Mouse (Mus musculus) lung, postnatal 25 days (tissue): Measurements from ENCODE around the gene Dnajc6.

Experiments used
- DNase-seq: peaks from one replicate; pipeline ENCODE4 v3.0.0; 2022; ENCODE audit warnings: low spot score

Gene Dnajc6

DNA sequence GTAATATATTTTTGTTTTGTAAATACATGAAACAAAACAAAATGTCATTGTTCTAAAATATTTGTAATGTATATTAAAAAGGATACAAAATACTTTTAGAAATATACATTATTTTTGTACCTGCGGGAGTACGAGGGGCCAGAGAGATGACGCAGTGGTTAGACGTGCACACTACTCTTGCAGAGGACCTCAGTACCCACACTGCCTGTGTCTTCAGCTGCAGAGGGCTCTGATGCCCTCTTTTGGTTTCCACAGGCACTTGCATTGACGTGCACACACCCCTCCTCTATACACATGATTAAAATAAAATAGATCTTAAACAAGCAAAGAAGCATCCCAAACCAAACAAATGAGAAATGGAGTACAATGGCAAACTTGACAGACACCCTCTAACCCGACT, 146.3 kb downstream of the Dnajc6 start:
- DNase-seq: no peak

DNA sequence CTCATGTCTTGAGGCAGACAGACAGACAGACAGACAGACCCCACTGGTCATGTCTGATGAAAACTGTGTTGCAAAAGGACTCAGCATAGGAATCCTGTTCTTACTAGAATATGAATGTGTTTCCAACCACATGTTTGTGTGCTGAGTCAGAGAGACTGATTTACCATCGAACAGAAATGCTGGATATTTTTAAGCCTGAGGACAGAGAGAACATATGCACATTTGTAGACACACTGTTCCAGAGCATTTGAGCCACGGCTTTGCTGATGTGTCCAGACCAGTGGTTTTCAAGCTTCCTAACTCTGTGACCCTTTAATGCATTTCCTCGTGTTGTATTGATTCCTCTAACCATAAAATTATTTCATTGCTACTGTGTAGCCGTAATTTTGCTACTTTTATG, 146.8 kb downstream of the Dnajc6 start:
- DNase-seq: no peak

DNA sequence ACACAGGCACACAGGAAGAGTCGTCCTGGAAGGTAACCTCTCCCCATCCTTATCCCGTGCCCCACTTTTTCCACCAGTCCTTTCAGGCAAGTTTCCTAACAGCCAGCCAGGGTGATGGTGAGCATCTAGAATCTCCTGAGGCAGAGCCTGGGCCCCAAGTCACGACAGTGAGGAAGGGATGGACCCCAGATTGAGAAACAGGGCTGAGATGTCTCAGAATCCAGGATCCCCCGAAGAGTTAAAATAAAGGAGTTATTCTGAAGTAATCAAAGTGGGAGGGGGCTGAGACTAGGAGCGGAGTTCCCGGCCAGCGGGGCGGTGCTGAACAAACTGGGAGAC, 150.4 kb downstream of the Dnajc6 start:
- no peak for DNase-seq

DNA sequence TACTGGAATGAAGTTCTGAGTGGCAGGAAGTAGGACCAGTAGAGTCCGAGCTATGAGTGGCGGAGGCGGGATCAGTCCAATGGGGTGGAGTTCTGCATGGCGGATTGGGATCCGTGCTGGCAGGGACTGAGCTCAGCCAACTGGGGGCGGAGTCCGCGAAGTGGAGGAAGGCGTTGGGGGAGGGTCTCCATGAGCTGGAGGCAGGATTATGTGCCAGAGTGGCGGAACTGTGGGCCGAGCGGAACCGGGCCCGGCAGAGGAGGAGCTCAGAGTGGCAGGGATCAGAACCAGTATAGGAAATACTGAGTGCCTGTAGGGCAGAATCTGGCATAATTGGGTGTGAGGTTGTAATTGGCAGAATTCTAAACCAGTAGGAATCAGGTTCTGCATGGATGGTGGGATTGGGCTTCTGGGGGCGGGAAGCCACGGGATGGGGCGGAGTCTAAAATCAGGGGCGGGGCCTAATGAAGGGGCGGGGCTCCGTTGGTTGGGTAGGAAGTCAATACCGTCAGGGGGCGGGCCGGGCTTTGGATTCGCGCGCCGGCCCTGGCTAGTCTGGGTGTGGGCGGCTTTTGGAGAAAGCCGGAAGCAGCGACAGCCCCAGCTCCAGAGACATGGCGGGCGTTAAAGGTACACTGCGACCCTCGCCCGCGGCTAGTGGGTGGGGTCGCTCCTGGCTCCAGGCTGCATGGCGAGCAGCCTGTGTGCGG, 150.9 kb downstream of the Dnajc6 start, which contains the start of gene Leprot:
Gene Leprot (plus strand): TSS at position 523 of the 710 bp plus-strand sequence.
- DNase-seq: peak; percentile 100

DNA sequence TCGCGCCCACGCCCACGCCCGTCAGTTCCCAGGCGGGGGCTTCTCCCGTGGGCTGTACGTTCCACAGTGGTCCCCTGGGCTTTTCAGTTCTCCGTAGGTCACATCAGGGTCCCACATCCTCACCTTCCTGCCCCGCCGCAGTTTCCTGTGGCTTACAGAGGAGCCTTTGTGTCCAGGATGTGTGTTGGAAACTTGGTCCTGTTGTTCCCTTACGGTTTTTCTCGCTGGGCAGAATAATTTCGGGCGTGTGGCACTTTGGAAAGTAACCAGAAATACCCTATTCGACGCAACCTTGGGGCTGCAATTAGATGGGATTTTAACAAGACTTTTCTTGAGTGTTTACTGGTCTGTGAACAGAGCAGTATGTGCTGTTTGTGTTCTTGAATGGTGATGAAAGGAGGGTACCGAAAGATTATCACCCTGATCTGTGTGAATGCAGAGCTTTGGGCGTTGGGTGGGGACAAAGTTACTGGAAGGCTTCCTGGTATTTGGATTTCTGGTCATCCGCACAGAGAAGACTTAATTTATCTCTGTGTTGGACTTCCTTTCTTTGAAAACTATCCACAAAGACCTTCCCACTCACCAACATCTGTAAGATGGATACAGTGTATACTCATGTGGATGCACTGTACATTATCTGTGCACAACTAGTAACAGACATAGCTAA, 151.7 kb downstream of the Dnajc6 start:
- peak; percentile 44 for DNase-seq

DNA sequence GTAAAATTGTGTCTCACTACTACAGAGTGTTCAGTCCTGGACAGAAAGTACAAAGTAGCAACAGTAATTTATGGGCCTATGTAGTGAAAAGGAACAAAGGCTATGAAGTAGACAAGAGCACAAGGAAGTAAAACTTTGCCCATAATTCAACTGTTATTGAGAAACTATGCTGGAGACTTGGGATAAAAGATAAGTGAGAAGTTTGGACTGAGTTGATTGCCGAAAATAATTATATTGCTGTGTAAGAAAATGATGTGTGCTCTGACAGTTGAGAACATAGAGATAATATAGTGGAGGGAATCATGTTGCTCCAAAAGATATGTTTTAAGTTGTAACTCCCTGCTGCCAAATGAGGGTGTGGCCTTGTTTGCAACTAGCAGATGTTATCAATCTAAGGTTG, 152.3 kb downstream of the Dnajc6 start:
- no peak for DNase-seq

DNA sequence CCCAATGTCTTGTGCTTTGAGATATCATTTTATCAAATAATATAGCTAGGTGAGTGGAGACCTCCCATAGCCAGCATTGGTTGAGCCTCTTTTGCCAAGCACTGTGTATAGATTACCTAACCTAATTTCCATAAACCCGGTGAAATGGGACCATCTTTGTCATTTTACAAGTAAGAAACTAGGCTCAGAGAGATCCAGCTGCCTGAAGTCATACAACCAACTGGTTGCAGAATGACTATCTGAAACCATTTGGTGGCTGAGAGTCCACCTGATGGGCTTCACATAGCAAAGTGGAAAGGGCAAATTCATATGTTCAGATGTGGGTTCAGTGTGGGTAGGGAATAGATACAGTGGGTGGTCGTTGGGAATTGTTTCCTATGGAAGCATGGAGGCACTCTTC, 154.5 kb downstream of the Dnajc6 start:
- no peak for DNase-seq

DNA sequence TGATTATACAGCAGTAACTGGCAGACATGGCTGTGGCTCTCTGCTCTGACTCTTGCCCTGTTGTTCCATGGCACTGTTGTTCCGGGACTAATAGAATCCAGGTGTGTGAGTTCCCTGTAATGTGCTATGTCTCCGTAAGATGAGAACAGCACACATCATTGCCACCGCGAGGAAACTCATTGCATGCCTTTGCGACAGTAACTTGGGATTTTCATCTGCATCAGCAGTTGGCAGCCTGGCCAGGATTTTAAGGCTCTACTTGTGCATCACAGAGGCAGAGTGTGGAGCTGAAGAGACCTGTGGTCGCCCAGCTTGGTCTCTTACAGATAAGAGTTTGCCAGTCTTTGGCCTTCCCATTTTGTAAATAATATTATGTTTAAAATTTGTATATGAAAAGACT, 157.8 kb downstream of the Dnajc6 start:
- DNase-seq: no peak

DNA sequence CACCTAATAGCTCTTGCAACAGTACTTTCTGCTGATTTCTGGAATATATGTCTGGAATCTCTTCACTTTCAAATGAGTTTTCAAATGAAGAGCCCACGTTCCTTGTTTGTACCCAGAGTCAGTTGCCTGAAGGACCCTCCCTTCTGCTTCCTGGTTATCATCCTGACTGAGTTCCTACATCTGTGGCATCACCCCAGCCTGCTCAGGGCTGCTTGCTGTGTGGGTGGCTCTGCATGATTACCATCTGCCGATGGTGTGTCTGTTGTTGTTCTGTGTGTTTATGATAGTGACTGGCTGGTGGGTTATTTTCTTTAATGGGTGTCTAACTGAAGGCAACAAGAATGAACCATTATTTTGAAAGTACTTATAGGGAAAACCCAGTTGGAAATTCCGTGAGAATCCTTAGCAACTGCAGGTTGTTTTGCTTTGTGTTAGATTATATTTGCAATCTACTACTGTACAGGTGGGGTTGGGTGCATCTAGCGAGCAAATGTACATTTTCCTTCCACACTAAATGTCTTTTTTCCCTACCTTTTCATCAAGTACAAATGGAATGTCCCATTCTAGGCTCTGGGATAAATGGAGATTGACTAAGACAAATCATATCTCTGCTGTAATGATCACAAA, 158.5 kb downstream of the Dnajc6 start:
- DNase-seq: no peak

DNA sequence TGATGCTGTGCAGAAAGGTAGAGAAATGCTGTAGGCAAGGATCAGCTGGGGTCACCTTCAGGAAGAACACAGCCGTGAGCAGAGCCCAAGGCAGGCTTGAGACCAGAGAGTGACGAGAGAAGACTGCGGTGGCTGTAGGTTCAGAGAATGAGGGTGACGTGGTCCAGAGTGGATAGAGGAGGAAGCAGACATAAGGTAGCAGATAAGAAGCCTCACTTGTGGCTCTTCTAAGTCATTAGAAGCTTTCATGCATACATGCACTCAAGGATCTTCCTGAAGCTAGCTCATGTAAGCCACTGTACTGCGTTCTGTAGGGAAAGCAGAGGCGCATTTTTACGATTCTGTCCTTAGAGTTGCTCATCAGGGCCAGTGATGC, 159.0 kb downstream of the Dnajc6 start:
- no peak for DNase-seq

DNA sequence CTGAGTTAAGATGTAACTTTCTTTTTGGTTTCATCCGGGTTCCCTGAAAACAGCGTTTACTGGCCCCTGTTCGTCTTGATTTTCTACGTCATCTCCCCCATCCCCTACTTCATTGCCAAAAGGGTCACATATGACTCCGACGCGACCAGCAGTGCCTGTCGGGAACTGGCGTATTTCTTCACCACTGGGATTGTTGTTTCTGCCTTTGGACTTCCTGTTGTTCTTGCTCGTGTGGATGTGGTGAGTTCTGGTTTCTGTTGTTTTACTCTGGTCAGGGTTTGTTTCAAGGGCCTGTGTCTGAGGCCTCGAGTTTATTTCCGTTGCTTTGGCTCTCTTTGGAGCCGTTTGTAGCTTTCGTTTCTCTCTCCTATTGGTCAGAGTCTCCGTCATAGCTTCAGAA, 159.6 kb downstream of the Dnajc6 start:
- peak; percentile 46 for DNase-seq

DNA sequence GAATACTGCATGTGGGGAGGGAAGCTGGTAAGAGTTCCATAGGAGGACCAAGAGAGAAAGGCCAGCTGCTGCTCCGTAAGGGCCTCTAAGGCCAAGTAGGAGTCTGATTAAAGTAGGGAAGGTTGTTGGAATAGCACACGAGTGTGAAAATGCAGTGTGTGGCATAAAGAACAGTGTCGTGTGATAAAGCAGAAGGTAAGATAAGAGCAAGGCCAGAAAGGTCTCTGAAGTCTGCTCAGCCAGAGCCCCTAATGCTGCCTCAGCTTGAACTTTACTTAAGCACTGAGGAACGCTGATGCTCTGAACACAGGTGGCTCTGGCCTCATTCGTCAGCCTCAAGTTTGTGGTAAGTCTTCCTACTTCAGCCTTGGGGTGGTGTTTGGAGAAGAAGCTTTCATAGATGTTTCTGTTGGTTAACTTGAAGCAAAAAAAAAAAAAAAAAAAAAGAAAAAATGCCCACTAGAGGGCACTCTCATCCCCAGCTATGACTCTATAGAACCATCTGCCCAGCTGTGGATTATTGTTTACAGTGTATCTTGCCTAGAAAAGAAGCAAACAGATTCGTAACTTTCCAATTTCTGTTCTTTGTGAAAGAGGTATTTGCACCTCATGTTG, 160.6 kb downstream of the Dnajc6 start:
- DNase-seq: no peak

DNA sequence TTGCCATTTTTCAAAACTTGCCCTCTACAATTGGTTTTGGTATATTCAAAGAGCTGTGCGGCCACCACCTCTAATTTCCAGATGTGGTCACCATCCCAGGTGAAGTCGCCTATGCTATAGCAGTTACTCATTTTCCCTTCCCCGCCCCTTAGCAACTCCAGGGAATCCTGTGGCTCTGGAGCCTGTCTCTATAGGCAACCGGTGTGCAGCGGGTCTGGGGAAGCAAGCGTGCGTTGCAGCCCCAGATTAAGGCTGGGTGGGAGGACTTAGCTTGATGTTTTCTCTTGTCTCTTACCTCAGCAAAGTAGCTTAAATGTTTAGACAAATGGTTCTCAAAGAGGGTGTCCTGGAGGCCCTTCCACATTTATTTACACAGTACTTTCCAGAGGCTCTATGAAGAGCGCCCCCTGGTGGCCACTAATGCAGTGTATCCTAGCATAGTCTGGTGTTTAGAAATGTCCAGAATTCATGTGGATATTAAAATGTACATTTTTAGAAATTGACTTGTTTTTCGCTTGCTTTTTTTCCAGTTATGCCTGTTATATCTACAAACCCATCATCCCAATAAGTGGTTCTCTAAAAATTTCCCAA, 167.8 kb downstream of the Dnajc6 start:
- DNase-seq: peak; percentile 37

DNA sequence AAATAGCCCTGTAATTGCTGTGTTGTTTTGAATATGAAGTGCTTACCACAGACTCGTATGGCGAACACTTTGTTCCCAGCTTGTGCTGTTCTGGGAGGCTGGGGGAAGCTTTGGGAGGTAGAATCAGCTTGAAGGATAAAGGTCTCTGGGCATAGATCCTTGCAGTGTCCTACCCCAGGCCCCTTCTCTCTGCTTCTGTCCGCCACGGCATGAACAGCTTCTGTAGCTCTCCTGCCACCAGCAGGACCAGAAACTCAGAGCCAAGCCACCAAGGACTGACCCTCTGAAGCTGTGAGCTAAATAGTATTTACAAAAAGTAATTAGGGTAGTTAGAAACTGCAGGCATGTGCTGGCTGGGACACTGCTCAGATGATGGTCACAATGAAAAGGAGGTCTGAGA, 168.3 kb downstream of the Dnajc6 start:
- no peak for DNase-seq

DNA sequence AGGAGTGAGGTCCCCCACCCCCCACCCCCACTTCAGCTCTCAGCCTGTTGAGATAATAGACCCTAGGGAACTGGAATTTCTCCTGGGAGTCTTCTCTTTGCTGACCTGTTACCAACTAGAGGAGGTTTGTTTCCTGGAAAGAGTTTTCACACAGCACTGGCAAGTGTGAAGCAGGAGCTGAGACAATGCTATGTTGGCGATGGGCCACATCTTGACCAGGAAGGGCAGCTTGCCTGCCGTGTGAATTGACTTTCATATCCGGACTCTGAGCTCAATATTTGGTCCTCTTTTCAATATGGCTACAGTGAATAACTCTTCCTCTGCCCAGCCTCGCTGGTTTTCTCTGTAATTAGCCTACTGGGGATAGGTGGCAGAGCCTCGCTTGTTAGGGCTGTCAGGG, 172.7 kb downstream of the Dnajc6 start:
- DNase-seq: no peak

DNA sequence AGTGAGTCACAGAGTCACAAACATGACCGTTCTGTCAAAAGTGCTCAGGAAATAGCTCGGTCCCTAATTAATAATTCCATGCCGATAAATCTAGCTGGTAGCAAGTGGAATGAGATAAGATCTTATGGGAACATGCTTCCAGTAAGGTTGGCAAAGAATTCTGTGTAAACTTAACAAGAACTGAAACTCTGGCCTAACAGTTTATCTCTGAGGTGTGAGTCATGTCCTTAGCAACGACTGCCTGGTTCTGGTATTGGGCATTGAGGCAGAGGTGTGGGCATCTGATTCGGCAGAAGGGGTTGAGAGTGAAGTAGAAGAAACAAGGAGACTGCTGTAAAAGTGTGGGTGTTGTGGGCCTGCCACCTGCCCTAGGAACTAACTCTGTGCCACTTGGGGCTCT, 173.4 kb downstream of the Dnajc6 start:
- no peak for DNase-seq

DNA sequence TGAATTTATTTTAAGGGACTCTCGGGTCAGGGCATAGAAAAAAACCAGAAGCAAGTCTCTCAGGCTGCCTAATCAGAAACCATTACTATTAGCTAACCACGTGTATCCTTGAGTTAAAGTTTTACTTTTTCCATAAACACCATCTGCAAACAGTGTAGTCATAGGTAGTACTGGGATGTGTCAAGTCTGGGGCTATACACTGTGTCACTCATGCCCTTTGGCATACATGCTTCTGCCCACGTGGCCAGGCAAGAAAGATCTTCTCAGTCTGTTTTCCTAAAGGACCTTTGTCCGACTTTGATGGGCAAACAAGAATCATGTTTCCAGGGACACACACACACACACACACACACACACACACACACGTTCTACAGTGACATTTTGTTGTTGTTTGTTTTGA, 178.3 kb downstream of the Dnajc6 start:
- DNase-seq: no peak

DNA sequence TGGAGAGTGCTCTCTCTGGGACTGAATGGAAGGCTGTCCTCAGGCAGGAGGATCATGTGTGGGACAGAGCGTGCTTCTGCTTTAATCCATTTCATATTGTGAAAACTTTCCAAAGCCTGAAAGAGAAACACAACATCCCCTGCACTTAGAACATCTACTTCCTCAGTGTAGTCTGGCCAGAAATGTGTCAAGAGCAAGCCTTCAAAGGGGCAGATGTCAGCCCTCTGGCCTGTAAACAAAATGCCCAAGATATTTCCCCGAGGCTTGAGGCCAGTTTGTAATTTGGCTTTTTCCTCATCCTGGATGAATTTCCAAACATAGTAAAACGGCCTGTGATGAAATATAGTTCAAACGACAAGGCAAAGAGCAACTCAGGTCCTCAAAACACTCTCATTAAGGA, 179.3 kb downstream of the Dnajc6 start:
- DNase-seq: peak; percentile 79

DNA sequence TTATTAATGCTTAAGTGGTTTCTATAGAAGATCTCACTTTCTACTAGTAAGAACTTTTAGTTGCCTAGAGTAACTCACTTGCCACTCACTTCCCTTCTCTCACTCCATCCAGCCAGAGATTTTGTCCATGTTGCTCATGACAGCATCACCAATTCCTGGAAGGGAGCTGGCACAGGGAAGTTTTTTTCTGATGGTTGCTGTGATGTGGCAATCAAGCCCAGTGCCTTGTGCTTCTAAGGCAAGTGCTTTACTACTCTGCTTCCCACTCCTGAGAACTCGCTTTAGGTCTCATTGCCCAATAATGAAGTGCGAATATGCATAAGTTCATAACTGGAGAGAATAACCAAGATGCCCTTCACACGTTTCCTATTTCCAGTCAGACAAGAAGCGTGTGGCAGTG, 186.2 kb downstream of the Dnajc6 start:
- DNase-seq: no peak

DNA sequence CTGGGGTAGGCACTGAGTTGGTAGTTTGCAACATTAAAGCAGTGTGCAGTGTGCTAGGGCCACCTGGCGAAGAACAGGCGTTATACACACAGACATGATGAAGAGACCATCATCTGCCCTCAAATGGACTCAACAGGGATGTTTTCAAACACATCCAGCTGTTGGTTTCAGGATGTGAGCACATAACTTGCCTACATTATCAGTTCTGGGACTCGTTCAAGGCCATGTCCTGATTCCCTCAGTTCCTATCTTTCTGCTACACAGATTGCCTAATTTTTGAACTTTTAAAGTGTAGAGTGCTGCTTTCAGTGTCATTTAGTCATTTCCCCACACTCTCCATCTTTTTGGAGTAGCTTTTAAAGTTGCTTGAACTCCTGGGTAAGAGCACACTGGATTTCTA, 186.6 kb downstream of the Dnajc6 start:
- no peak for DNase-seq

DNA sequence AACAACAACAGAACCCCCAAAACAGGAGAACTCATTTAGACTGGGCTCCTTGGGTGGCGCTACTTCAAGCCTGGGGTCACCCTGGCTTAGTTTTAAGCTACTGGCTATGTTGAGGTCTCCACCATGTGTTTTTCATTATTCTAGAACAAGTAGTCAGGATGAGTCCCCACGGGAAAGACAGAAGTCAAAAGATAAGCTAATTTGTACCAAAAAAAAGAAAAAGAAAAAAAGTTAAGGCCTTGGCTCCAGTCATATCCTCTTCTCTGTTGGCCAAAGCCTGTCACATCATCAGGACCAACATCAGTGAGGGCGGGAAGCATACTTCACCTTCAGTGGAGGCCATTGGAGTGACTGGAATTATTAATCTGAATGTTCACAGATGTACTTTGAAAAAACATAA, 188.4 kb downstream of the Dnajc6 start:
- no peak for DNase-seq

DNA sequence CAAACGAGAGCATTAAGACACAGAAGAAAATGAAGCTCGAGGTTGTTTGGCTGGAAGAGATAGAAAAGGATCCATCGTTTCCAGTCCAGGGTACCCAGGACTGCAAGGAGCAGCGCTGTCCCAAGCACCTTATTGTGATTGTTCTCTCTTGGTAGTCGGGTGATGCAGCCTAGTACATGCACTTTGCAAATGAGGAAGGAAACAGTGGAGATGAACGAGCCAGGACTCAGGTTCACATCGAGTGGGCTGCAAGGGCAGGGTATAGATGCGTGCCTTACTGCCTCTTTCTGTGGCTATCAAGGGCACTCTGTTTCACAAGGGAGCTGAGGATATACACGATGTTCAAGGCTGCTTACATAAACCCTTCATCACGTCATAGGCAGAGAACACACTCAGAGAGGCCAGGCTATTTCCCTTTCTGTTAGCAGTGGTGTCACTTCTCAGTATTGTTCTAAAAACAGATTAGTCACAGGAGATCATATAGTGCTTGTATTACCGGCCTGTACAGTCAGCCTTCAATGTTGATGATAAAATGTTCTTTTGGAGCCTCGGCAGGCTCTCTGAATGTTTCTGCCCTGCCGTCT, 189.9 kb downstream of the Dnajc6 start:
- no peak for DNase-seq
